Mouse (Mus musculus) brain, embryonic 14.5 days (tissue): ENCODE measurements at regions not wholly inside any gene's neighbourhood (a gene's known extent, or its start where the extent isn't known, plus 50 kb on each side); places are given as distances from the start of the nearest gene placed in this dataset.

Experiments
- CTCF ChIP-seq: fragments of 200-500 bp; IDR thresholded peaks from 2 replicates; pipeline ENCODE4 v1.5.1; 2012; ENCODE audit warnings: inconsistent platforms, mild to moderate bottlenecking, moderate library complexity, borderline replicate concordance; ENCODE audit not compliant: insufficient read depth, insufficient read length; ENCODE audit errors: extremely low read depth
- POLR2A ChIP-seq: fragments of 200-500 bp; IDR thresholded peaks from 2 replicates; pipeline ENCODE4 v1.6.1; 2012; ENCODE audit warnings: mild to moderate bottlenecking, inconsistent platforms, borderline replicate concordance; ENCODE audit not compliant: poor library complexity, insufficient read depth, insufficient read length, severe bottlenecking; ENCODE audit errors: extremely low read depth

GRCm38 (mm10) chr3:127954856-127955255 is 58.7 kb upstream of the Fam241a start:
- TF ChIP-seq CTCF (no peak), POLR2A (no peak)
